ENCODE assay signal across 18 mouse cellular contexts in genomic region chr14:12391167-12391566, GRCm38 (mm10). TPM values are rescaled to one million over a fixed set of nuclear protein-coding genes. Genes with fewer than 3 reads are reported as not detected.
DNase-seq lines count a peak whose midpoint lies in the region; ATAC-seq lines count a peak whose summit lies in the region.
"Had no signal": no experiment of that assay in that cellular context is flagged by ENCODE, and none has a peak within 500 bp of the region (broad histone marks: within the 10 kb centered on the region; RNA-seq: fewer than 3 reads in every experiment).

No protein-coding gene starts in this region.

- no peaks in the 10 kb centered on the region for H3K36me3 ChIP-seq in hindbrain, embryonic 15.5 days
- no peaks in the 10 kb centered on the region for H3K36me3 ChIP-seq in hindbrain, embryonic 14.5 days (replicated peaks; ENCODE audit: control insufficient read depth, insufficient read depth)
- no peaks in the 10 kb centered on the region for H3K36me3 ChIP-seq in forebrain, embryonic 11.5 days (ENCODE audit: control insufficient read depth, insufficient read depth, low read length)
- H3K36me3 ChIP-seq in stomach, embryonic 16.5 days (ENCODE audit: control insufficient read depth, insufficient read depth, low read length) = no peaks in the 10 kb centered on the region
- H3K36me3 ChIP-seq: heart, embryonic 15.5 days; neural tube, embryonic 13.5 days had no signal

- no peak overlapping the region for H3K27ac ChIP-seq in hindbrain, embryonic 15.5 days (replicated peaks)
- H3K27ac ChIP-seq in hindbrain, embryonic 14.5 days = no peak overlapping the region
- no peak overlapping the region for H3K27ac ChIP-seq in forebrain, embryonic 11.5 days (ENCODE audit: low read depth, low read length)
- H3K27ac ChIP-seq in stomach, embryonic 16.5 days (ENCODE audit: low read length) = no peak overlapping the region
- H3K27ac ChIP-seq: heart, embryonic 15.5 days; liver, embryonic 14.5 days; neural tube, embryonic 13.5 days had no signal

- no peak for DNase-seq in hindbrain, embryonic 14.5 days (ENCODE audit: low spot score)
- peak; percentile 1 for DNase-seq in urinary bladder, adult 18-20 months (ENCODE audit: low spot score in 2 of 2)
- DNase-seq in urinary bladder, adult 2 months (ENCODE audit: low spot score) = no peak
- peak; percentile 56 for DNase-seq in forebrain, embryonic 11.5 days (ENCODE audit: low spot score)
- DNase-seq in Muller cell, postnatal 12 days (ENCODE audit: inconsistent ontology term) = no peak
- DNase-seq: cerebellum, adult 18-20 months; heart, adult 11 months; lung, postnatal 4 days; right cerebral cortex, adult 18-20 months had no signal

- H3K4me2 ChIP-seq in hindbrain, embryonic 15.5 days = no peak overlapping the region
- H3K4me2 ChIP-seq in hindbrain, embryonic 14.5 days (replicated peaks) = no peak overlapping the region
- no peak overlapping the region for H3K4me2 ChIP-seq in forebrain, embryonic 11.5 days (ENCODE audit: low read depth, low read length, severe bottlenecking)
- H3K4me2 ChIP-seq in stomach, embryonic 16.5 days (ENCODE audit: low read depth, low read length) = no peak overlapping the region
- H3K4me2 ChIP-seq: heart, embryonic 15.5 days; neural tube, embryonic 13.5 days had no signal

- peaks cover 36% of the 10 kb centered on the region for H3K27me3 ChIP-seq in hindbrain, embryonic 15.5 days
- H3K27me3 ChIP-seq in hindbrain, embryonic 14.5 days (ENCODE audit: control insufficient read depth, insufficient read depth, low read length) = peaks cover 77% of the 10 kb centered on the region
- H3K27me3 ChIP-seq in forebrain, embryonic 11.5 days (ENCODE audit: control insufficient read depth, insufficient read depth, low read length) = peaks cover 19% of the 10 kb centered on the region
- no peaks in the 10 kb centered on the region for H3K27me3 ChIP-seq in stomach, embryonic 16.5 days (ENCODE audit: control insufficient read depth, insufficient read depth, low read length)

- peaks cover 42% of the 10 kb centered on the region for H3K4me1 ChIP-seq in hindbrain, embryonic 15.5 days (replicated peaks)
- peaks cover 14% of the 10 kb centered on the region for H3K4me1 ChIP-seq in hindbrain, embryonic 14.5 days (replicated peaks; ENCODE audit: control insufficient read depth, insufficient read depth, low read length)
- peaks cover 65% of the 10 kb centered on the region for H3K4me1 ChIP-seq in forebrain, embryonic 11.5 days (replicated peaks; ENCODE audit: control insufficient read depth, insufficient read depth, low read length)
- no peaks in the 10 kb centered on the region for H3K4me1 ChIP-seq in stomach, embryonic 16.5 days (ENCODE audit: control insufficient read depth, insufficient read depth, low read length)
- H3K4me1 ChIP-seq: heart, embryonic 15.5 days had no signal

- H3K9ac ChIP-seq in hindbrain, embryonic 15.5 days = no peak overlapping the region
- H3K9ac ChIP-seq in hindbrain, embryonic 14.5 days = no peak overlapping the region
- no peak overlapping the region for H3K9ac ChIP-seq in forebrain, embryonic 11.5 days (ENCODE audit: low read length)
- no peak overlapping the region for H3K9ac ChIP-seq in stomach, embryonic 16.5 days (ENCODE audit: low read length)
- H3K9ac ChIP-seq: heart, embryonic 15.5 days; liver, embryonic 14.5 days; neural tube, embryonic 13.5 days had no signal

- no peak overlapping the region for H3K4me3 ChIP-seq in hindbrain, embryonic 15.5 days
- no peak overlapping the region for H3K4me3 ChIP-seq in hindbrain, embryonic 14.5 days (replicated peaks; ENCODE audit: low read length)
- no peak overlapping the region for H3K4me3 ChIP-seq in forebrain, embryonic 11.5 days (ENCODE audit: low read depth, low read length)
- H3K4me3 ChIP-seq in stomach, embryonic 16.5 days (replicated peaks; ENCODE audit: low read length) = no peak overlapping the region
- H3K4me3 ChIP-seq: heart, embryonic 15.5 days; neural tube, embryonic 13.5 days had no signal

- WGBS in hindbrain, embryonic 15.5 days = 46% methylated on average over 7 of the region's 7 CpGs
- 41% methylated on average over 7 of the region's 7 CpGs for WGBS in hindbrain, embryonic 14.5 days
- 18% methylated on average over 7 of the region's 7 CpGs for WGBS in forebrain, embryonic 11.5 days
- 60% methylated on average over 7 of the region's 7 CpGs for WGBS in stomach, embryonic 16.5 days

- ATAC-seq in hindbrain, embryonic 15.5 days (ENCODE audit: low FRiP score, low read depth) = 0 out of 2 replicates have a peak, but pooled peaks have one; percentile 17
- no peak for ATAC-seq in hindbrain, embryonic 14.5 days (ENCODE audit: low FRiP score)
- no peak for ATAC-seq in forebrain, embryonic 11.5 days (replicated peaks; ENCODE audit: low FRiP score)
- peak; percentile 47; the same call in 1 of the 2 replicates for ATAC-seq in stomach, embryonic 16.5 days (ENCODE audit: insufficient read depth, low FRiP score)
- ATAC-seq: CD4-positive, CD25-positive, alpha-beta regulatory T cell, adult 4 months; inflammation-experienced regulatory T-cells, adult 6 months had no signal

- H3K9me3 ChIP-seq in hindbrain, embryonic 15.5 days = no peaks in the 10 kb centered on the region
- H3K9me3 ChIP-seq in hindbrain, embryonic 14.5 days (ENCODE audit: control insufficient read depth, low read length) = no peaks in the 10 kb centered on the region
- no peaks in the 10 kb centered on the region for H3K9me3 ChIP-seq in forebrain, embryonic 11.5 days (ENCODE audit: control insufficient read depth, low read length)
- no peaks in the 10 kb centered on the region for H3K9me3 ChIP-seq in stomach, embryonic 16.5 days (replicated peaks; ENCODE audit: control insufficient read depth, low read length)
- H3K9me3 ChIP-seq: heart, embryonic 15.5 days; neural tube, embryonic 13.5 days had no signal

RNA-seq across cellular contexts. Expression of gene Fezf2, which starts 43.2 kb away (rescaled TPM):
- 1.2 TPM in 1 of 2 replicates, not detected in the other for polyA plus RNA-seq in hindbrain, embryonic 15.5 days (2015; fragmentation: Nextera tagmentation; extraction: Ambion mirVana)
- polyA plus RNA-seq in hindbrain, embryonic 14.5 days (2014; fragmentation: Nextera tagmentation; extraction: Ambion mirVana) = not detected in 2 replicates
- not detected in 2 replicates for polyA plus RNA-seq in urinary bladder, adult 2 months (2012; rRNA removed)
- polyA plus RNA-seq in forebrain, embryonic 11.5 days (2014; fragmentation: Nextera tagmentation; extraction: Ambion mirVana) = 47.5 and 51.5 TPM in 2 replicates
- not detected in 2 replicates for polyA plus RNA-seq in stomach, embryonic 16.5 days (2015; fragmentation: Nextera tagmentation; extraction: Ambion mirVana)
- polyA plus RNA-seq: CD4-positive, CD25-positive, alpha-beta regulatory T cell, adult 4 months; inflammation-experienced regulatory T-cells, adult 6 months; kidney, embryonic 16.5 days; liver, embryonic 14.5 days; neural tube, embryonic 13.5 days; spleen, adult 2 months had no signal

Comparison
In these comparisons a context has a peak if more than half of its experiments do, and no peak if none do; other contexts are left out.
1. ATAC-seq: peak in hindbrain, embryonic 15.5 days (single experiment) and stomach, embryonic 16.5 days (single experiment); none in hindbrain, embryonic 14.5 days (single experiment) and forebrain, embryonic 11.5 days (single experiment).
2. DNase-seq: peak in urinary bladder, adult 18-20 months (2 of 2) and forebrain, embryonic 11.5 days (single experiment); none in hindbrain, embryonic 14.5 days (single experiment), urinary bladder, adult 2 months (single experiment) and Muller cell, postnatal 12 days (single experiment).
3. RNA of gene Fezf2, which starts 43.2 kb away (polyA plus RNA-seq): 47.5 to 51.5 TPM in forebrain, embryonic 11.5 days; 1.2 TPM in hindbrain, embryonic 15.5 days, not detected in hindbrain, embryonic 14.5 days, not detected in urinary bladder, adult 2 months and not detected in stomach, embryonic 16.5 days; every median in the first group is over 10 times any median in the second.